Mouse (Mus musculus) E14TG2a.4 (cell line): ENCODE results near the gene Acoxl.

ENCODE experiments used
- CTCF ChIP-seq: conservative IDR thresholded peaks from 2 replicates; pipeline ENCODE4 v1.5.1; 2014; ENCODE audit warnings: low read length
- NANOG ChIP-seq: IDR thresholded peaks from 2 replicates; pipeline ENCODE4 v1.6.1; 2014; ENCODE audit warnings: borderline replicate concordance, low read length, mixed read lengths
- POU5F1 ChIP-seq: IDR thresholded peaks from 2 replicates; pipeline ENCODE4 v1.6.1; 2014; ENCODE audit warnings: low read length, borderline replicate concordance

- no peak for TF ChIP-seq CTCF
- no peak for TF ChIP-seq POU5F1
- TF ChIP-seq NANOG, result no peak
These were observed 88.1 kb downstream of the Acoxl start for GRCm38 (mm10) chr2:127926679-127927324.
